10 mouse cellular contexts compared by ENCODE assay signal in the genomic region with DNA sequence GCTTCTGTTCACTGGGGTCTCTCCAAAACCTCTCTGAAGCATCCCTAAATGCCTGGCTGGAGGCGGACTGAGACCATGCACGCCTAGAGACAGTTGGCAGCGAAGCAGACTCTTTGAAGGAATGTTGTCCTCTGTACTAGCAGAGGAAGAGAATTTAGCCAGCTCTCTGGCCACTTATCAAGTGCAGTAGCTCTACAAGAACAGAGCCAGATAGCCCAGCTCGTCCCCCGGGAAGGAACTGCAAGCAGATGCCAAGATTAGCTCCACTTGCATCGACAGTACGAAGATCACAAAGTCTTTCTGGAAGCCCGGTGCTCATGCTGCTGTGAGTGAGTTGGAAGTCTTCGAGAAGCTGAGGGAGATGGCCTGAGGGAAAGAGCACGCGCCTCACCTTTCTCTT.
DNase-seq lines count a peak whose midpoint lies in the region; ATAC-seq and TF ChIP-seq lines count a peak whose summit lies in the region.
"Had no signal": no experiment of that assay in that cellular context is flagged by ENCODE, and none has a peak within 500 bp of the region (broad histone marks: within the 10 kb centered on the region; RNA-seq: fewer than 3 reads in every experiment).

No protein-coding gene starts in this region.

- H3K9me3 ChIP-seq in heart, embryonic 16.5 days (replicated peaks; ENCODE audit: control insufficient read depth, low read length) = no peaks in the 10 kb centered on the region
- no peaks in the 10 kb centered on the region for H3K9me3 ChIP-seq in hindbrain, embryonic 10.5 days
- H3K9me3 ChIP-seq: embryonic facial prominence, embryonic 12.5 days had no signal

- ATAC-seq in heart, embryonic 16.5 days (replicated peaks; ENCODE audit: extremely low read depth, insufficient read depth, low FRiP score) = peak; percentile 49

- H3K4me3 ChIP-seq in gastrocnemius, adult 2 months = no peak overlapping the region
- H3K4me3 ChIP-seq in heart, embryonic 16.5 days (ENCODE audit: low read length) = no peak overlapping the region
- no peak overlapping the region for H3K4me3 ChIP-seq in hindbrain, embryonic 10.5 days
- H3K4me3 ChIP-seq: embryonic facial prominence, embryonic 12.5 days had no signal

- DNase-seq in left cerebral cortex, postnatal 4 days = peak; percentile 43
- no peak for DNase-seq in left cerebral cortex, postnatal 36 days (ENCODE audit: low spot score in 2 of 2)
- peak; percentile 38 for DNase-seq in NIH3T3 (ENCODE audit: low read depth)
- DNase-seq in gastrocnemius, adult 2 months = peak; percentile 78
- DNase-seq in natural killer cell, adult 2 months (ENCODE audit: low spot score in 2 of 2) = no peak
- no peak for DNase-seq in hindbrain, embryonic 10.5 days (ENCODE audit: low spot score)
- DNase-seq: cerebellum, adult 18-20 months; thymus, postnatal 4 days had no signal

- H3K4me2 ChIP-seq in heart, embryonic 16.5 days (ENCODE audit: low read depth, low read length) = no peak overlapping the region
- H3K4me2 ChIP-seq: embryonic facial prominence, embryonic 12.5 days had no signal

- no peaks in the 10 kb centered on the region for H3K27me3 ChIP-seq in heart, embryonic 16.5 days (ENCODE audit: control insufficient read depth, insufficient read depth, low read length)
- H3K27me3 ChIP-seq in hindbrain, embryonic 10.5 days (ENCODE audit: insufficient read depth, poor library complexity, severe bottlenecking) = no peaks in the 10 kb centered on the region
- H3K27me3 ChIP-seq: embryonic facial prominence, embryonic 12.5 days had no signal

- H3K36me3 ChIP-seq in heart, embryonic 16.5 days (ENCODE audit: control insufficient read depth, insufficient read depth) = no peaks in the 10 kb centered on the region
- H3K36me3 ChIP-seq in hindbrain, embryonic 10.5 days = peaks cover 16% of the 10 kb centered on the region

- TF ChIP-seq CTCF in gastrocnemius, adult 2 months (IDR thresholded peaks at IDR 0.05) = no peak

- 31% methylated on average over 11 of the region's 11 CpGs for WGBS in heart, embryonic 16.5 days
- 92% methylated on average over 11 of the region's 11 CpGs for WGBS in hindbrain, embryonic 10.5 days

- no peak overlapping the region for H3K27ac ChIP-seq in gastrocnemius, adult 2 months
- no peak overlapping the region for H3K27ac ChIP-seq in heart, embryonic 16.5 days (ENCODE audit: low read length)
- no peak overlapping the region for H3K27ac ChIP-seq in hindbrain, embryonic 10.5 days
- H3K27ac ChIP-seq: embryonic facial prominence, embryonic 12.5 days had no signal

- H3K9ac ChIP-seq in heart, embryonic 16.5 days (ENCODE audit: low read length) = no peak overlapping the region; the same call in 1 of the 2 replicates
- H3K9ac ChIP-seq: embryonic facial prominence, embryonic 12.5 days had no signal

- intact Hi-C loops in left cerebral cortex, postnatal 4 days (cut with DNase I) = no loop called here
- intact Hi-C loops in left cerebral cortex, postnatal 36 days (cut with DNase I) = no loop called here
- intact Hi-C loops in gastrocnemius, adult 2 months (cut with DNase I) = no loop called here

- H3K4me1 ChIP-seq in heart, embryonic 16.5 days (ENCODE audit: control insufficient read depth, insufficient read depth, low read length) = peaks cover 31% of the 10 kb centered on the region
- peaks cover 29% of the 10 kb centered on the region for H3K4me1 ChIP-seq in hindbrain, embryonic 10.5 days (replicated peaks)

Comparison
In these comparisons a context has a peak if more than half of its experiments do, and no peak if none do; other contexts are left out.
1. DNase-seq: peak in left cerebral cortex, postnatal 4 days (single experiment), NIH3T3 (single experiment) and gastrocnemius, adult 2 months (single experiment); none in left cerebral cortex, postnatal 36 days (0 of 2), natural killer cell, adult 2 months (0 of 2) and hindbrain, embryonic 10.5 days (single experiment).